Mouse (Mus musculus) heart, embryonic 15.5 days (tissue): ENCODE measurements around the gene Zyg11b. TPM values are rescaled to one million over a fixed set of nuclear protein-coding genes. Genes with fewer than 3 reads are reported as not detected.

ENCODE experiments used
- polyA plus RNA-seq: library from polyadenylated mRNA; unstranded; fragments of >200 nt; fragmentation: Nextera tagmentation; extraction: Ambion mirVana; gene quantifications from 2 replicates; pipeline ENCODE4 v1.2.1, GENCODE M21; 2015

Zyg11b gene
- polyA plus RNA-seq, 1 experiment from 2014 or later: 6.7 TPM

Other genes starting within 250 kb of the Zyg11b start
- 0.26 and 0.51 TPM in 2 replicates for gene Podn, start 204.7 kb downstream of the Zyg11b start, polyA plus RNA-seq
- 171 and 190 TPM in 2 replicates for gene Scp2, start 156.1 kb downstream of the Zyg11b start, polyA plus RNA-seq
- 19.9 and 27.2 TPM in 2 replicates for gene Echdc2, start 135.7 kb downstream of the Zyg11b start, polyA plus RNA-seq
- 0.08 TPM in 1 of 2 replicates, not detected in the other for gene Zyg11a, start 83.0 kb downstream of the Zyg11b start, polyA plus RNA-seq
- gene Coa7, start 27.0 kb upstream of the Zyg11b start, polyA plus RNA-seq: 41.2 and 48.0 TPM in 2 replicates
- 1.2 and 1.3 TPM in 2 replicates for gene Shisal2a, start 82.3 kb upstream of the Zyg11b start, polyA plus RNA-seq
- gene Gpx7, start 105.9 kb upstream of the Zyg11b start, polyA plus RNA-seq: 60.4 and 60.6 TPM in 2 replicates
- gene Tut4, start 158.3 kb upstream of the Zyg11b start, polyA plus RNA-seq: 38.0 and 43.5 TPM in 2 replicates